Mouse (Mus musculus): ENCODE measurements around the gene Fdx1l. TPM values are rescaled to one million over a fixed set of nuclear protein-coding genes. Genes with fewer than 3 reads are reported as not detected.
A peak's percentile ranks its signal among the peaks of the same experiment; 100 is the strongest.
"Not testable (repeated sequence)": the region's sequence is repeated elsewhere in the genome, so short reads cannot be mapped to it uniquely, and the experiment has no call there.

Gene Fdx1l
- total RNA-seq, 2 experiments from 2014 or later: 70.5 to 79.7 TPM

DNA sequence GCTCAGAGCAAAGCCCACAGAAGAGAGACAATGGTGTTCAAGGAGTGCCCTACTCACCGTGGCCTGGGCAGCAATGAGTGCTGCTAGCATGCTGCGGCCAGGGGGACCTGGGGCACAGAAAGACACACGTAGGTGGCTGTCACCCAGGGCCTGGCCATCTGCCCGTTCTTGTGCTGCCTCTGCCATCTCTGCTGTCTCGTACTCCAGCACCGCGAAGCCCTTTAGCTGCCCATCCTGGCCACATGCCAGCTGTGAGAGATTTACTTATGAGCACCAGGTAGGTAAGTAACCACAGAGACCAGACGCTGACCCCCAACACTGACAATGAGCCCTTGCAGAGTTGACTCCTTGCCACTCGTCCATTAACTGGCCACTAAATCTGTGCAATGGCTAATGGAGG lies 7.7 kb upstream of the Fdx1l start:
- ATAC-seq (replicated peaks; ENCODE audit: low FRiP score, low TSS enrichment, poor library complexity, severe bottlenecking): no peak

DNA sequence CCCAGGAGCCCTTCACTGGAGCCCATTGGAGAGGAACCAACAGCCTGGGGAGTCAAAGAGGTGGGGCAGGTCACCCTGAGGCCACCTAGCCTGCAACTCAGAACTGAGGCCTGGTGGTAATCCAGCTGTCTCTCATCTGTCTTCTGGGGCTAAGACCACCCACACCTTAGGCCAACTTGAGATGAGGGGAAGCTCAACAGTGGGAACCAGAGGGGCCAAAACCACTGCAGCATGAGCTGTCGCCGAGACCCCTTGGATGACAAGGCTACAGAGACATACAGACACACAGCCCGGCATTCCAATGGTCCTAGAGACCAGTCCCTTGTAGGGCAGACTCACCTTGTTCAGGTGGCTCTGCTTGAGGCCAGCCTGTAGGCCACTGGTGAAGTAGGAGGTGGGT lies 2.2 kb upstream of the Fdx1l start:
- no peak for ATAC-seq (replicated peaks; ENCODE audit: low FRiP score, low TSS enrichment, poor library complexity, severe bottlenecking)

DNA sequence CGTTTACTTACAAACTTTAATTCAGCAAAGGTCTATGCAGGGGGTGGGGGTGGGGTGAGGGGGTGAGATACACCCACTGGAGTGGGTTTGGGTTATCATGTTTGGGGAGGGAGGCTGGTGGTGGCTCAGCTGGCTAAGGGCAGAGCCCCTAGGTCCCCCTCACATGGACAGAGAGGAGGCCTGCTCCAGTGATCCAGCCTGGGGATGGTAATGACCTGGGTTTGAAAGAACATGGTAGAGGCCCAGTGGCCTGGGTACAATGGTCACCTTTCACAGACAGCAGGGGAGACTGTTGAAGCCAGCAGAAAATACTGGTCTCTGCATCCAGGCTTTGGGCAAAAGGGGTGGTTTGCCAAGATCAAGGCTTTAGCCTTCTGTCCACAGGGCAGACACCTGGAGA lies 759 bp upstream of the Fdx1l start:
- ATAC-seq (replicated peaks; ENCODE audit: low FRiP score, low TSS enrichment, poor library complexity, severe bottlenecking): no peak

DNA sequence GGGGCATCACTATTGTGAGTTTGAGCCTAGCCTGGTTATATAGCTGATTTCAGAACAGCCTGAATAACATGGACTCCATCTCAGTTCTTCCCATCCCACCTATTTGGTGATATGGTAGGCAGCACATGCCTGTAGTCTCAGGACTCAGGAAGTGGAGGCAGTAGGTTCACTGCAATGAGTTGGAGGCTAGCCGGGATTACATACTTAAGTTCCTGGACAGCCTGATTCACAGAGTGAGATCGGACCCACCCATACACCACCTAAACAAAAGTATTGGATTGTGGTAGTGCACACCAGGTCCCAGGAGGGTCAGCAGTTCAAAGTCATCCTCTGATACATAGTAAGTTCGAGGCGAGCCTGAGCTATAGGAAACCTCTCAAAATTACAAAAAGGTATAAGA lies 773 bp downstream of the Fdx1l start:
- ATAC-seq (replicated peaks; ENCODE audit: low FRiP score, low TSS enrichment, poor library complexity, severe bottlenecking): peak; percentile 6; the same call in 1 of the 2 replicates

DNA sequence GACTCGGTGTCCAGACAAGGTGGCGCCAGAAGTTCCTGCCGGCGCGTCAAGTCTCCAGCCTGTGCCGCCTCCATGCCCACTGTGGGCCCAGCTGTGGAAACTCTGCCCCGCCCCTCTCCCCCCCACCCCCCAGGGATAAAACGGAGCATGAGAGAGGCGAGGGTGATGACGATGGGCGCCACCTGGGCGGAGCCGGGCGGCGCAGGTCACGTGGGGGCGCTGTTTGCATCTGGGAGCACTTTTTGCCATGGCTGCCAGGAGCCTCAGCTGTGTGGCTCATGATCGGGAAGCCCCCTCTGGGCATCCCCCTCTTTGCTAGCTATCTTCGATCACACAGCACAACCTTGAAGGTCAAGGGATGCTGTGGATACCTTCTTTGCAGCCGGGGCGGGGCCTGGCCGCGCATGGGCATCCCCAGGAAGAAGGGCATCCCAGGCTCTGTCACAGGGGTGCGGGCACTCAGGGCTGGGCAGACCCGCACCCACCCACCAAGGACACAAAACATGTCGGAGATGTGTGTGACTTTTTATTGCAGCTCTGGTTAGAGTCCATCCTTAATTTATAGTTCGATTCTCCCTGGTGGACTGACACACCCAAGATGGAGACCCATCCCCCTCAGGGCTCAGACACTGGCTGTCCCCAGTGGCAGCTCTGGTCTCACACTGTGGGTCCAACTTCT lies 6.3 kb downstream of the Fdx1l start, which contains the start of gene Zglp1:
Zglp1 (minus strand) TSS at position 88 of the 679 bp plus-strand sequence.
- ATAC-seq (replicated peaks; ENCODE audit: low FRiP score, low TSS enrichment, poor library complexity, severe bottlenecking): no peak

DNA sequence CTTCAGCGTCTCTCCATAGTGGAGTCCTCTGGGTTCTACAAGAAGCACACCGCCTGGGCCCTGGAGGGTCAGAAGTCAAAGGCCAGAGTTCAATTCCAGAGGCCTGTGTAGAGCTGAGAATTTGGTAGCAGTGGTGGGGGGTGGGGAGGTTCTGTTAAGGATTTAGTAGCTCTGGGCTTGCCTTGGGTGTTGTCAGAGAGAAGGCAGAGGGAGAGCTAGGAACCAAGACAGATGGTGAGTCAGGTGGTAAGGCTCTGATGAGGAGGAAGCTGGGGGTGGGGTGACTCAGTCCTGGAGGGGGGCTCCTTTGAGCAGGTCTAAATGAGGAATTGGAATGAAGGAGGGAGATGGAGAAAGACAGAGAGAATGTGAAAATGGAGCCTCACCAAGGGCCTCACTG lies 10.5 kb downstream of the Fdx1l start:
- no peak for ATAC-seq (replicated peaks; ENCODE audit: low FRiP score, low TSS enrichment, poor library complexity, severe bottlenecking)

DNA sequence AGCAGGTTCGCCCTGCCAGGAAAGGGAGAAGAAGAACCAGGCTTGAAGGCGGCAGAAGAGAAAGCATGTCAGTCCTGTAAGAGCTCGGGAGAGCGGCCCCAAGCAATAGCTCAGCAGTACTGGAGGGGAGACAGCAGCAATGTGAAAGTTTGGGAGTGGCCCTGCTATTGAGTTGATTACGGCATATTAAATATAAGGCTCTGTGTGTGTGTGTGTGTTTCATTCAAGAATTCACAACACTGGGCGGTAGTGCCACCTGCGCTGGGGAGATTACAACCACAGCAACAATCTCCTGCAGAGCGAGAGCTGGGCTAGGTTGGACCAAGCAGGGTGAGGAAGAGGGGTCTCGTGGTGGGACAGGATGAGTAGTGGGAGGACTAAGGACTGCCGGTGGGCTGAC lies 21.8 kb downstream of the Fdx1l start:
- ATAC-seq (replicated peaks; ENCODE audit: low FRiP score, low TSS enrichment, poor library complexity, severe bottlenecking): peak; percentile 96

DNA sequence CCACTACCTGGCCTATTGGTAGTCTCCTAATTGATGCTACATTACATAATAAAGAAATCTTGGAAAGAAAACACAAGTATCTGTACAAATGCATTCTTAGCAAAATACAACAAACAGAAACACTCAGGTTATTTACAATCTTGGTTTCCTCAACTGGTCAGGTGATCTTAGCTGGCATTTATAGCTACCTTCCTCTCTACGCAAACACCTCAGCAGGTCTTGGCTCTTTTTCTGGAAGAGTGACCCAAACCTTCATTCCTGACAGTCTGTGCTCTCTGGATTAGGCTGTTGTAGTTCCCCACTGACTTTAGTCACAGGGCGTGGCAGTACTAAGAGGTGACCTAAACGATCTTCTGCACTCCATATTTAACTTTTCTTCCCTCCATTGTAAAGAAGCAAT lies 28.2 kb downstream of the Fdx1l start:
- ATAC-seq (replicated peaks; ENCODE audit: low FRiP score, low TSS enrichment, poor library complexity, severe bottlenecking): no peak

DNA sequence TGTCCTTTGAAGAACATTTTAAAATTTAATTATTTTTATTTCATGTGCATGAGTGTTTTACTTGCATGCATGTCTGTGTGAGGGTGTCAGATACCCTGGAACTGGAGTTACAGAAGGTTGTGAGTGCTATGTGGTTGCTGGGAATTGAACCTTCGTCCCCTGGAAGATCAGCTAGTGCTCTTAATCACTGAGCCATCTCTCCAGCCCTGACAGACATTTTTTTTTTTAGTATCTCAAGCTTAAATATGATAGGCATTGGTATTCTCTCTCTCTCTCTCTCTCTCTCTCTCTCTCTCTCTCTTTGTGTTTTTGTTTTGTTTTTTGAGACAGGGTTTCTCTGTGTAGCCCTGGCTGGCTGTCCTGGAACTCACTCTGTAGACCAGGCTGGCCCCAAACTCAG lies 28.6 kb downstream of the Fdx1l start:
- not testable (repeated sequence) for ATAC-seq (replicated peaks; ENCODE audit: low FRiP score, low TSS enrichment, poor library complexity, severe bottlenecking)

DNA sequence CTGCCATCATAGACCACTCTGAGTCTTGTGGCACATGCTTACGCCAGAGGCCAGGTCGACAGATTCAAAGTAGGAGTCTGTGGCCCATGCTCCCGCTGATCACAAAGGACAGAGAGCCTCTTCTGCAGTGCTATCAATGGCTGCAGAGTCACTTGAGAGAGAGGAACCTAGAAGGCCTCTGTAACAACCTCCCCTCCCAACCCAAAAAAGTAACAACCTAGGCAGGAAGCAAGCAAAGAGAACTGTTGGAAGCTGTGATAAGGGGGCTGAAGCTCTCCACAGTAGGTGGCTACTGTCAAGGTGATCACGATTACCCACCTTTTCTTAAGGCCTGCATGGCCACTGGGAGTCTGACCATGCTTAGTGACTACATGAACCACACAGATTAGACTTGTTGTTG lies 29.9 kb downstream of the Fdx1l start:
- ATAC-seq (replicated peaks; ENCODE audit: low FRiP score, low TSS enrichment, poor library complexity, severe bottlenecking): no peak

DNA sequence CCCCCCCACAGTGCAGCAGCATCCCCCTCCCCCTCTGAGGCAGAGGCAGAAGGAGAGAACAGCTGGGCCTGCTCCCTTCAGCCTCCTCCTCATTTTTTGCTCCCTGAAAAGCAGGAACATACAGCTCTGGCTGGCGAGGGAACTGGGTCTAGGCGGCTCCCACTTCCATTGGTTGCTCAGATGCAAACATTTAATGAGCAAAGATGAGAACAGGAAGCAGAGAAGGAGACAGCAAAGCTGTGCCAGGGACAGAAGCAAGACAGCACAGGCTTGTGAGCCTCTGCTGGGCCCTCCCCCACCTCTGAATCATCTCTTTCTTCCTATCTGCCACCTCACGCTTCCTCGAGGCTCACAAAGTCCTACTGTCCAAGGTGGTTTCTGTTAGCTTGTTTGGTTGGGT lies 32.1 kb downstream of the Fdx1l start:
- ATAC-seq (replicated peaks; ENCODE audit: low FRiP score, low TSS enrichment, poor library complexity, severe bottlenecking): no peak

DNA sequence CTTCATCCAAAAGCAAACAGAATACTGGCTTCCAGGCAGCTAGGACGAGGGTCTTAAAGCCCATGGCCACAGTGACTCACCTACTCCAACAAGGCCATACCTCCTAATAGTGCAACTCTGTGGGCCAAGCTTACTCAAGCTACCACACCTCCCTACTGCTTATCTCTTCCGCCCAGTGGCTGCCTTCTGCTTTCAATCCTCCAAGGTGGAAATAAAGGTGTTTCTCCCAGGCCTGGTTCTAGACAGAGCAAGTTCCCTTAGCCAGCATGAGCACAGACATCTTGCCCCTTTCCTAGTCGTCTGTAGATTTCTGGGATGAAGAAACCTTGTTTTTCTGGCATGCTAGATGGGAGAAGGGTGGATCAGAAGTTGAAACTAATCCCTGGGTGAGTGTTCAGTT lies 33.6 kb downstream of the Fdx1l start:
- peak; percentile 60 for ATAC-seq (replicated peaks; ENCODE audit: low FRiP score, low TSS enrichment, poor library complexity, severe bottlenecking)

DNA sequence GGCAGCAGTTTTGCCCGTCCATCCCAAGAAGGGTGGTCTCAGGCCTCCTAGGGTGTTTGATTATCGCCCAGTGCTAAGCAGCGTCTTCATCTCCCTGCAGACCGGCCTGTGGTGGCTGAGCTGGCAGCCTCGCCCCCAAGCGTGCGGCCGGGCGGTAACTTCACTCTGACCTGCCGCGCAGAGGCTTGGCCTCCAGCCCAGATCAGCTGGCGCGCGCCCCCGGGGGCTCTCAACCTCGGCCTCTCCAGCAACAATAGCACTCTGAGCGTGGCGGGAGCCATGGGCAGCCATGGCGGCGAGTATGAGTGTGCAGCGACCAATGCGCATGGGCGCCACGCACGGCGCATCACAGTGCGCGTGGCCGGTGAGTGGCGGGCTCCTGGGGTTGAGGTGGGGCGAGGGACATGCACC lies 35.9 kb downstream of the Fdx1l start:
- no peak for ATAC-seq (replicated peaks; ENCODE audit: low FRiP score, low TSS enrichment, poor library complexity, severe bottlenecking)

DNA sequence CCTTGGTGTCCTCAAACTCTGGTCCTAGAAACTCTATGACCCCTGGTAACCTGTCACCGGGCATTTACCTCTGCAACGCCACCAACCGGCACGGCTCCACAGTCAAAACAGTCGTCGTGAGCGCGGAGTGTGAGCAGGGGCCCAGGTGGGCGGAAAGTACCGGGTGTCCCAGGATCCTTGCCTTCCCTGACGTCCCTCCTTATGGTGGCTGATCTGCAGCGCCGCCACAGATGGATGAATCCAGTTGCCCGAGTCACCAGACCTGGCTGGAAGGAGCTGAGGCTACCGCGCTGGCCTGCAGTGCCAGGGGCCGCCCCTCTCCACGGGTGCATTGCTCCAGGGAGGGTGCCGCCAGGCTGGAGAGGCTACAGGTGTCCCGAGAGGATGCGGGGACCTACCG lies 36.7 kb downstream of the Fdx1l start:
- ATAC-seq (replicated peaks; ENCODE audit: low FRiP score, low TSS enrichment, poor library complexity, severe bottlenecking): no peak

DNA sequence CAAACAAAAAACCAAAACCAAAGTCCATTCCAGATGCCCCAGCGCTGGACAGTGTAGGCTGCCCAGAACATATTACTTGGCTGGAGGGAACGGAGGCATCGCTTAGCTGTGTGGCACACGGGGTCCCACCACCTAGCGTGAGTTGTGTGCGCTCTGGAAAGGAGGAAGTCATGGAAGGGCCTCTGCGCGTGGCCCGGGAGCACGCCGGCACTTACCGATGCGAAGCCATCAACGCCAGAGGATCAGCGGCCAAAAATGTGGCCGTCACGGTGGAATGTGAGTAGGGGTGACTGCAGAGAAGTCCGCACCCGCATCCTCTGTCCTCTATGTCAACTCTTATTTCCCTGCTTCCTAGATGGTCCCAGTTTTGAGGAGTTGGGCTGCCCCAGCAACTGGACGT lies 37.3 kb downstream of the Fdx1l start:
- ATAC-seq (replicated peaks; ENCODE audit: low FRiP score, low TSS enrichment, poor library complexity, severe bottlenecking): no peak

DNA sequence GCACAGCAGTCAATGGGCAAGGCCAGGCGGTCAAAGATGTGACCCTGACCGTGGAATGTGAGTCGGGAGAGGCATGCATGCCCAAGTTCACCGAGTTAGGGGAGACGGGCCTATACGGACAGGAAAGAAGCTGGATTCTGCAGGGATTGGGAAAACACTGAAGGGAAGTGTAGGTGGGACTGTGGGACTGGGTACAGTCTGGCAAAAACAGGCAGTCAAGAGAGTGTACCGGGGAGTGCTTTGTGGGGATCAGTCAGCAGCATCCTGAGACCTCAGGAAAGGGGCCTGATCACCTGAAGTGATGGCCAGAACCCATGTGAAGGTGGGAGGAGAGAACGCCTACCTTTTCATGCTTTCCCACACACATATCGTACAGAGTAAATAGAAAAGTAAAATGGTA lies 37.8 kb downstream of the Fdx1l start:
- no peak for ATAC-seq (replicated peaks; ENCODE audit: low FRiP score, low TSS enrichment, poor library complexity, severe bottlenecking)

DNA sequence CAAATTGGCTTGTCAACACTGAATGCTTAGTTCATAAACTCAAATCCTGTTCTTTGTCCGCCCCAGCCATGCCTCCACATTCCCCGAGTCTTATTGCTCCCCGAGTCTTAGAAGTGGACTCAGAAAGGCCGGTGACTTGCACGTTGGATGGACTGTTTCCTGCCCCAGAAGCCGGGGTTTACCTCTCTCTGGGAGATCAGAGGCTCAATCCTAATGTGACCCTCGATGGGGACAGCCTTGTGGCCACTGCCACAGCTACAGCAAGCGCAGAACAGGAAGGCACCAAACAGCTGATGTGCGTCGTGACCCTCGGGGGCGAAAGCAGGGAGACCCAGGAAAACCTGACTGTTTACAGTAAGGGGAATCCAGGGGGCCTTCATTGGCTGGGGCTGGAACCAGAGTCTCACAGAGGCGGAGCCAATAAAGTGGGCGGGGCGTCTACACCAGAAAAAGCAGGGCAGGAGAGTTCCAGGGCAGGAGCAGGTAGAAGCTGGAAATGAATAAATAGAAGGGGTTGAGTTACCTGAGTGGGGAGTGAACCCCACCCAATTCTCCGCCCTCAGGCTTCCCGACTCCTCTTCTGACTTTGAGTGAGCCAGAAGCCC lies 38.8 kb downstream of the Fdx1l start:
- no peak for ATAC-seq (replicated peaks; ENCODE audit: low FRiP score, low TSS enrichment, poor library complexity, severe bottlenecking)

DNA sequence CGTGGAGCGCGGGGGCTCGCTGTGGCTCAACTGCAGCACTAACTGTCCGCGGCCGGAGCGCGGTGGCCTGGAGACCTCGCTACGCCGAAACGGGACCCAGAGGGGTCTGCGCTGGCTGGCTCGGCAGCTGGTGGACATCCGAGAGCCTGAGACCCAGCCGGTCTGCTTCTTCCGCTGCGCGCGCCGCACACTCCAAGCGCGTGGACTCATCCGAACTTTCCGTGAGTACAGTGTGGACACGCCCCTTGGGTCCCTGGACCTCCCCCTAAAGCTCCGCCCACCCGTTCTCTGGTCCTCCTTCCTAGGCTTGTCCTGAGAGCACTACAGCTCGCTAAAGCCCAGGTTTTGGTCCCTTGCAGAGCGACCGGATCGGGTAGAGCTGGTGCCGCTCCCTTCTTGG lies 40.3 kb downstream of the Fdx1l start:
- ATAC-seq (replicated peaks; ENCODE audit: low FRiP score, low TSS enrichment, poor library complexity, severe bottlenecking): peak; percentile 46

DNA sequence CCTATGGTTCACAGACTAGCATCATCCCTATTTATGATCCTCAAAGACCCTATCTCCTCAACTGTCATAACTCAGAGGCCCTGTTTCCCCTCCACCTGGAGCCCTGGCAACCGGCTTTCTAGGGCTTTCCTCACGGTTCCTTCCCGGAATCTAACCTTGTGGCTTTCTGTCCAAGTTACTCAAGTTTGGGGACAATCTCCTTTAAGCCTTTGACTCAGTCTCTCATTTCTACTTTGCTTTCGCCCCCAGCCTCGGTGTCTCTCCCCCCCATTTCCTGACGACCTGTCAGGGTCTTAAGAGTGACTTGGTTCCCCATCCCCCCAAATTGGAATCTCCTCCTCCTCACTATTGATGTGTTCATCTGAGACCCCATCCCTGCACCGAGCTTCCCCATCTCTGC lies 40.9 kb downstream of the Fdx1l start:
- ATAC-seq (replicated peaks; ENCODE audit: low FRiP score, low TSS enrichment, poor library complexity, severe bottlenecking): no peak

DNA sequence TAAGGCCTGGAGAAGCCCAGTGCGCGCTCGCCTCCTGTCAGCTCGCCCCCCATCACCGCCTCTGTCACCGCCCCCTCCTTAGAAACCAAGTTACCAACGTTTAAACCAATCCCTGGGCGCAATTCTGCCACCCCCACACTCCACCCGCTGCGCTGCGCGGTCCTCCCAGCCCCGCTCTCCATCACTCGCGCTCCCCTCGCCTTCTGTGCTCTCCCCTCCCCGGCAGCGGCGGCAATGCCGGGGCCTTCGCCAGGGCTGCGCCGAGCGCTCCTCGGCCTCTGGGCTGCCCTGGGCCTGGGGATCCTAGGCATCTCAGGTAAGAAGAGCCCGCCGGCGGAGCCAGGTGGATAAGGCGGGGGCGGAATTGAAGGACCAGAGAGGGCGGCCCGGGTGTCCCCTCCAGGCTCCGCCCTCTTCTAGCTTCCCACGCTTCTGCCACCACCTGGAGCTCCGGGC lies 41.5 kb downstream of the Fdx1l start, which contains the start of gene Icam5:
Icam5 (plus strand) TSS at position 178 of the 456 bp plus-strand sequence.
- ATAC-seq (replicated peaks; ENCODE audit: low FRiP score, low TSS enrichment, poor library complexity, severe bottlenecking): no peak

DNA sequence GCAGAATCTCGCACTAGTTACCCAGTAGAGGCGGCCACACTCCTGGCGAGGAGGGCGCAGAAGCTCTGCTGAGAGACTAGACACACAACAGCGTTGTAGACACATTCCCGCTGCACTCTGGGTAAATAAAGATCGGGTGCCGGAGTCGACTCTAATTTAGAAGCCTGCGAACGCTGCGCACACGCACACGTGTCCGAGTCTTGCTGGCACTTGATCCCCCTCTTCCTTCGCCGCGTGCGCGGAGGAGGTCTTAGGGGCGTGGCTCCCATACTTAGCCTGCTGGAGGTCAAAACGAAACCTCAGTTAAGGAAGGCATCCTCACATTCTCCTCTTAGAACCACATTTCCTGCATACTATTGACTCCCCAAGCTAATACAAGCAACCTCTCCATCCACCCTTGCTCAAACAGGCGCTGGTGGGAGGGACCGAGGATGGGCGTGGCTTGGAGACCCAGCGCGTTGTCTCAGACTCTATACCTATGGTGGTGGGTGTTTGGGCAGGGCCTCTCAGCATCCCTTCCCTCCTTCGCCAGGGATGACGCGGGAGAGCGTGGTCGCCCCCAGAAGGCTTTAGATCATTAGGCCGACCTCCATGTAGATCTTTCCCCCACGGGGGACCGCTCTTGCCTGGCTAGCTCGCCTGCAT lies 42.0 kb downstream of the Fdx1l start:
- peak; percentile 8 for ATAC-seq (replicated peaks; ENCODE audit: low FRiP score, low TSS enrichment, poor library complexity, severe bottlenecking)
